Mouse (Mus musculus) liver, embryonic 16.5 days (tissue): ENCODE results near the gene Kcnh3. TPM values are rescaled to one million over a fixed set of nuclear protein-coding genes. Genes with fewer than 3 reads are reported as not detected.

ENCODE experiments used
- ATAC-seq: fragments of 200-750 bp; cut with Nextera tagmentation; 2 replicates; pipeline ENCODE4 v1.8.0; 2017; ENCODE audit warnings: low read depth, mild to moderate bottlenecking, moderate number of reproducible peaks, moderate library complexity
- H3K27ac ChIP-seq: fragments of 300-500 bp; sonication (generic); 2 replicates; pipeline ENCODE4 v1.5.1; 2014; ENCODE audit warnings: mild to moderate bottlenecking, low read length
- H3K27me3 ChIP-seq: fragments of 300-500 bp; sonication (generic); 2 replicates; pipeline ENCODE4 v1.6.1; 2014; ENCODE audit warnings: low read depth, low read length, mixed read lengths; ENCODE audit not compliant: control insufficient read depth, insufficient read depth
- H3K36me3 ChIP-seq: fragments of 300-500 bp; sonication (generic); 2 replicates; pipeline ENCODE4 v1.6.1; 2014; ENCODE audit warnings: mild to moderate bottlenecking; ENCODE audit not compliant: control insufficient read depth, insufficient read depth
- H3K4me1 ChIP-seq: fragments of 300-500 bp; sonication (generic); 2 replicates; pipeline ENCODE4 v1.6.1; 2014; ENCODE audit warnings: low read depth, low read length, mixed read lengths; ENCODE audit not compliant: control insufficient read depth
- H3K4me2 ChIP-seq: fragments of 300-500 bp; sonication (generic); 2 replicates; pipeline ENCODE4 v1.6.1; 2014; ENCODE audit warnings: low read depth, low read length, mixed read lengths
- H3K4me3 ChIP-seq: fragments of 300-500 bp; sonication (generic); 2 replicates; pipeline ENCODE4 v1.5.1; 2014; ENCODE audit warnings: low read depth, mild to moderate bottlenecking, low read length
- H3K9ac ChIP-seq: fragments of 300-500 bp; sonication (generic); 2 replicates; pipeline ENCODE4 v1.6.1; 2014; ENCODE audit warnings: low read depth, low read length
- H3K9me3 ChIP-seq: fragments of 300-500 bp; sonication (generic); replicated peaks from 2 replicates; pipeline ENCODE4 v1.6.1; 2016; ENCODE audit warnings: low read length; ENCODE audit not compliant: control insufficient read depth
- WGBS: fragments of 180-500 bp; shearing (Covaris S2); extraction: QIAGEN DNeasy Blood & Tissue Kit; methylation state at CpG from one replicate; pipeline ENCODE4 v1.1.7; 2014; ENCODE audit not compliant: insufficient replicate concordance; 5-methylcytosine and 5-hydroxymethylcytosine counted together
- polyA plus RNA-seq: library from polyadenylated mRNA; unstranded; fragments of >200 nt; fragmentation: Nextera tagmentation; extraction: Ambion mirVana; gene quantifications from 2 replicates; pipeline ENCODE4 v1.2.1, GENCODE M21; 2015

Gene Kcnh3
- polyA plus RNA-seq, 1 experiment from 2014 or later = 0.12 TPM

DNA sequence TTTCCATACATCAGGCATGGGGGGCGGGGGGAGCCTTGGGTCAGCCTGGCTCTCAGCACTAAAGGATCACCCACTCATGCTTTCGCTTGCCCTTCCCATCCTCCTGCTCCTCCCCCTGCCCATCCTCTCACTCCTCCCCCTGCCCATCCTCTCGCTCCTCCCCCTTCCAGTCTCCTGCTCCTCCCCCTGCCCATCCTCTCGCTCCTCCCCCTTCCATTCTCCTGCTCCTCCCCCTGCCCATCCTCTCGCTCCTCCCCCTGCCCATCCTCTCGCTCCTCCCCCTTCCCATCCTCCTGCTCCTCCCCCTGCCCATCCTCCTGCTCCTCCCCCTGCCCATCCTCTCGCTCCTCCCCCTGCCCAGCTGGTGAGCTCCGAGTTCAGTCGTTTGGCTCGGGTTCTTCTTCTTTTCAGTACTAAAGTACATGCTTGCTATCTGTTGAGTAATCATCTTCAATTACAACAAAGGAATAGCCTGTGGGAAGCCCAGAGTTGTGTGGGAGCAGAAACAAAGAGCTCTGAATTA lies 35.1 kb downstream of the Kcnh3 start:
- WGBS = 0% methylated on average over 9 of the region's 10 CpGs
- Histone ChIP-seq H3K36me3 (no peaks in the 10 kb centered on the region), H3K9me3 (no peaks in the 10 kb centered on the region), H3K27me3 (no peaks in the 10 kb centered on the region), H3K4me2 (peak overlapping the region; percentile 63), H3K27ac (no peak overlapping the region), H3K4me1 (peaks cover 6% of the 10 kb centered on the region), H3K9ac (no peak overlapping the region), H3K4me3 (peak overlapping the region; percentile 41)
- ATAC-seq = peak; percentile 73

GRCm38 (mm10) chr15:99262702-99263101 lies 38.0 kb downstream of the Kcnh3 start:
- Histone ChIP-seq H3K4me2 (no peak overlapping the region), H3K36me3 (no peaks in the 10 kb centered on the region), H3K9ac (no peak overlapping the region), H3K27ac (no peak overlapping the region), H3K4me1 (peaks cover 6% of the 10 kb centered on the region), H3K4me3 (no peak overlapping the region), H3K9me3 (no peaks in the 10 kb centered on the region), H3K27me3 (no peaks in the 10 kb centered on the region)
- ATAC-seq = no peak
- 63% methylated on average over 10 of the region's 10 CpGs for WGBS

- Histone ChIP-seq H3K36me3 (no peaks in the 10 kb centered on the region), H3K9me3 (no peaks in the 10 kb centered on the region), H3K4me3 (no peak overlapping the region), H3K27me3 (no peaks in the 10 kb centered on the region), H3K27ac (no peak overlapping the region), H3K4me1 (peaks cover 6% of the 10 kb centered on the region), H3K9ac (no peak overlapping the region), H3K4me2 (no peak overlapping the region)
- WGBS = 70% methylated on average over 2 of the region's 2 CpGs
- ATAC-seq = no peak
Measured at GRCm38 (mm10) chr15:99264363-99264762, 39.7 kb downstream of the Kcnh3 start.

DNA sequence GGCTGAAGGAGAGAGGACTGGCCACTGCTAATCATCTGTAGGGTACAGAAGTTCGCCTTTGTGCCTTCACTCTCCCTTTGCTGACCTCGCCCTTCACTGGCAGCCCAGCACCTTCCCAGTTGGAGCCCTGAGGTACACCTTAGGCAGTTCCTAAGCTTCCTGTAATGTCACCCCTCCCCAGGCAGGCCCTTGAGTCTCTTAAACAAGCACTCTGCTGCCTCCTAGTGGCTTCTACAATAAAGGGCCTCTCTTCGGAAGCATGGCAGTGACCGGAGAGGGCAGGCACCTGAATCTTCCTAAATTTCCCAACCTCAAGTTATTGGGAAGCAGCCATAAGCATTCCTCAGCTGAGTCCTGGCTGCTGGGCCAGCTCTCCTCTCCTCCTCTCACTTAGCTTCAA lies 41.0 kb downstream of the Kcnh3 start:
- peak; percentile 48; the same call in 1 of the 2 replicates for ATAC-seq
- Histone ChIP-seq H3K9ac (no peak overlapping the region), H3K4me1 (no peaks in the 10 kb centered on the region), H3K4me3 (no peak overlapping the region), H3K9me3 (no peaks in the 10 kb centered on the region), H3K36me3 (no peaks in the 10 kb centered on the region), H3K27ac (no peak overlapping the region), H3K27me3 (no peaks in the 10 kb centered on the region), H3K4me2 (no peak overlapping the region)
- 22% methylated on average over 4 of the region's 4 CpGs for WGBS

GRCm38 (mm10) chr15:99276095-99276494 lies 51.4 kb downstream of the Kcnh3 start:
- H3K36me3 ChIP-seq = no peaks in the 10 kb centered on the region
- 59% methylated on average over 8 of the region's 8 CpGs for WGBS
- no peaks in the 10 kb centered on the region for H3K4me1 ChIP-seq
- no peak overlapping the region for H3K4me2 ChIP-seq
- no peak for ATAC-seq
- no peaks in the 10 kb centered on the region for H3K9me3 ChIP-seq
- H3K9ac ChIP-seq = no peak overlapping the region
- H3K27ac ChIP-seq = no peak overlapping the region
- no peaks in the 10 kb centered on the region for H3K27me3 ChIP-seq
- no peak overlapping the region for H3K4me3 ChIP-seq

GRCm38 (mm10) chr15:99278271-99278670 lies 53.6 kb downstream of the Kcnh3 start:
- Histone ChIP-seq H3K4me3 (no peak overlapping the region), H3K9me3 (no peaks in the 10 kb centered on the region), H3K4me2 (no peak overlapping the region), H3K27me3 (no peaks in the 10 kb centered on the region), H3K4me1 (no peaks in the 10 kb centered on the region), H3K36me3 (no peaks in the 10 kb centered on the region), H3K9ac (no peak overlapping the region), H3K27ac (no peak overlapping the region)
- 86% methylated on average over 7 of the region's 7 CpGs for WGBS
- ATAC-seq = no peak

DNA sequence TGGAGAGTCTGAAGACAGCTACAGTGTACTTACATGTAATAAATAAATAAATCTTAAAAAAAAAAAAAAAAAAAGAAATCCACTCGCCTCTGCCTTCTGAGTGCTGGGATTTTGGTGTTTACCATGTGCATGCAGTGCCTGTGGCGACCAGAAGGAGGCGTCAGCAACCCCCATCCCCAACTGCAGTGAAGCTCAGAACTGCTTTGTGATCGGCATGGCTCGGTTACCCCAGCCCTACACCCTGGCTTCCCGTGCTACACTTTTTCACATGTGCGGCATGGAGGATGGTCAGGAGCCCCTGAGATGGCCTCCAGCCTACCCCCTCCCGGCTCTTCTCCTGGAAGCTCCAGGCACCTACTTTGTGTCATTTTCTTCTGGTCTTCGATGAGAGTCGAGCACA lies 58.8 kb downstream of the Kcnh3 start:
- Histone ChIP-seq H3K4me3 (no peak overlapping the region), H3K9me3 (no peaks in the 10 kb centered on the region), H3K9ac (no peak overlapping the region), H3K4me2 (no peak overlapping the region), H3K27ac (no peak overlapping the region), H3K27me3 (no peaks in the 10 kb centered on the region), H3K36me3 (no peaks in the 10 kb centered on the region), H3K4me1 (peaks cover 15% of the 10 kb centered on the region)
- 57% methylated on average over 10 of the region's 10 CpGs for WGBS
- no peak for ATAC-seq

DNA sequence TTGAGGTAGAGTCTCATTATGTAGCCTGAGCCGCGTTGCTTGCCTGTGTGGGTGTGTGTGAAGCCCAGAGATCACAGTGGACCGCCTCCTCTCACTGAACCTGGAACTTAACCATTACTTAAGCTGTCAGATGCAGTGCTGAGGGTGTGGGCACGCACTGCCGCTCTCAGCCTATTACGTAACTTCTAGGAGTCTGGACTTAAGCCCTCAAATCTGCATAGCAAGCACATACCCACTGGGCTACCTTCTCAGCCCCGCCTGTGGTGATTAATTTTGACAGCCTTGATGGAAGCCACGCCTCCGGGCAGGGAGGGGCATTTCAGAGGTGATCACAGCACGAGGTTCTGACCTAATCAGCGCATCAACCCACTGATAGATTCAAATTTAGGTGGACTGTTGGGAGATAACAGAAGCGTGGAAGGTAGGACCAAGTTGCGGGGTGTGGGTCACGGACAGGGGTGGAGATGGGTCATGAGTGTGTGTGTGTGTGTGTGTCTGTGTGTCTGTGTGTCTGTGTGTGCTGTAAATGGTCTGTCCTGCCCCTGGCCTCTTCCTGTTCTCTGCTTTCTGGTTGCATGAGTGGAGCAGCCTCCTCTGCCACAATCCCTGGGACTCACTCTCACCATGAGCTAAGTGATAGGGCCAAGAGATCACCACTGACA lies 60.0 kb downstream of the Kcnh3 start:
- Histone ChIP-seq H3K36me3 (no peaks in the 10 kb centered on the region), H3K9me3 (no peaks in the 10 kb centered on the region), H3K4me3 (no peak overlapping the region), H3K4me2 (peak overlapping the region; percentile 18; the same call in 1 of the 2 replicates), H3K4me1 (peaks cover 15% of the 10 kb centered on the region), H3K27me3 (no peaks in the 10 kb centered on the region), H3K9ac (no peak overlapping the region), H3K27ac (no peak overlapping the region)
- ATAC-seq = peak; percentile 66
- WGBS = 17% methylated on average over 14 of the region's 14 CpGs

- Histone ChIP-seq H3K9me3 (no peaks in the 10 kb centered on the region), H3K4me1 (peaks cover 15% of the 10 kb centered on the region), H3K27me3 (no peaks in the 10 kb centered on the region), H3K4me2 (0 out of 2 replicates have a peak overlapping the region, but pooled peaks have one; percentile 18), H3K36me3 (no peaks in the 10 kb centered on the region), H3K4me3 (no peak overlapping the region), H3K9ac (no peak overlapping the region), H3K27ac (no peak overlapping the region)
- 38% methylated on average over 8 of the region's 8 CpGs for WGBS
- peak; percentile 66 for ATAC-seq
Measured at GRCm38 (mm10) chr15:99285189-99285535, 60.5 kb downstream of the Kcnh3 start.
